Mouse (Mus musculus) lung, postnatal 4 days (tissue): Measurements from ENCODE around the gene Smox.
A peak's percentile ranks its signal among the peaks of the same experiment; 100 is the strongest.

Experiments used
- DNase-seq, 2 experiments: peaks; one replicate each; pipeline ENCODE4 v3.0.0; 2021

Gene Smox

GRCm38 (mm10) chr2:131560205-131560919 is 69.1 kb downstream of the Smox start:
- DNase-seq: no peak

GRCm38 (mm10) chr2:131561344-131561870 is 70.1 kb downstream of the Smox start:
- no peak for DNase-seq

GRCm38 (mm10) chr2:131561891-131562585 is 70.7 kb downstream of the Smox start, which contains the start of gene Adra1d:
Gene Adra1d, minus strand, starts transcription at chr2:131562283.
- DNase-seq: no peak

GRCm38 (mm10) chr2:131562586-131563122 is 71.4 kb downstream of the Smox start:
- DNase-seq: peak; percentile 70 to 79
